Mouse (Mus musculus) G1E (cell line): ENCODE data around the gene Prr23a2. TPM values are rescaled to one million over a fixed set of nuclear protein-coding genes. Genes with fewer than 3 reads are reported as not detected.
"Not testable (repeated sequence)": the region's sequence is repeated elsewhere in the genome, so short reads cannot be mapped to it uniquely, and the experiment has no call there.

ENCODE experiments used
- ATAC-seq: 2 replicates; pipeline ENCODE4 v1.8.0; 2016; ENCODE audit warnings: mild to moderate bottlenecking; ENCODE audit not compliant: insufficient number of reproducible peaks, poor library complexity, low FRiP score, severe bottlenecking; ENCODE audit errors: extremely low read depth
- DNase-seq: peaks from one replicate; pipeline ENCODE4 v3.0.0; 2012; ENCODE audit warnings: low spot score
- H3K27me3 ChIP-seq: 2 replicates; pipeline ENCODE4 v1.6.1; 2012; ENCODE audit warnings: mild to moderate bottlenecking, low read length, inconsistent platforms; ENCODE audit not compliant: insufficient read depth
- H3K36me3 ChIP-seq: replicated peaks from 2 replicates; pipeline ENCODE3; 2012; ENCODE audit warnings: mild to moderate bottlenecking, inconsistent platforms
- H3K4me1 ChIP-seq: 2 replicates; pipeline ENCODE4 v1.6.1; 2012; ENCODE audit warnings: low read depth, low read length, inconsistent platforms, mixed read lengths; ENCODE audit not compliant: insufficient read depth
- H3K4me3 ChIP-seq: 2 replicates; pipeline ENCODE4 v1.5.1; 2012; ENCODE audit warnings: low read depth, mild to moderate bottlenecking, inconsistent platforms, low read length, moderate library complexity, mixed read lengths
- H3K9me3 ChIP-seq: replicated peaks from 2 replicates; pipeline ENCODE4 v1.6.1; 2012; ENCODE audit warnings: inconsistent platforms
- CTCF ChIP-seq: IDR thresholded peaks from 2 replicates; pipeline ENCODE4 v1.5.1; 2012; ENCODE audit warnings: low read depth, low read length, inconsistent platforms, mixed read lengths
- GATA1 ChIP-seq: IDR thresholded peaks from 2 replicates; pipeline ENCODE4 v1.6.1; 2012; ENCODE audit warnings: borderline replicate concordance, low read length, inconsistent platforms, mixed read lengths
- GATA2 ChIP-seq: IDR thresholded peaks from 2 replicates; pipeline ENCODE4 v1.6.1; 2012; ENCODE audit warnings: low read depth, low read length, inconsistent platforms, borderline replicate concordance
- POLR2AphosphoS5 ChIP-seq: IDR thresholded peaks from 2 replicates; pipeline ENCODE4 v1.6.1; 2012; ENCODE audit warnings: low read depth, low read length, inconsistent platforms; ENCODE audit not compliant: insufficient replicate concordance
- TAL1 ChIP-seq: conservative IDR thresholded peaks from 2 replicates; pipeline ENCODE4 v1.6.1; 2012; ENCODE audit warnings: low read depth, low read length, inconsistent platforms, mixed read lengths
- polyA plus RNA-seq: library from polyadenylated mRNA; stranded (reverse); fragments of >175 nt; gene quantifications from 2 replicates; pipeline ENCODE4 v1.2.3, GENCODE M21; 2012
- total RNA-seq, 2 experiments: library from RNA; stranded (forward) in 1 of 2; stranded (reverse) in 1 of 2; fragments of 200-1000 nt in 1 of 2; fragments of >200 nt in 1 of 2; fragmentation: Nextera tagmentation in 1 of 2; gene quantifications; 2 replicates each; pipeline ENCODE4 v1.2.3; 2014 to 2017

The Prr23a2 gene
- total RNA-seq (2014; fragmentation: Nextera tagmentation): not detected in 2 replicates
- total RNA-seq (2017): not detected in 2 replicates
- polyA plus RNA-seq: 0.08 TPM in 1 of 2 replicates, not detected in the other

- Histone ChIP-seq H3K27me3 (no peaks in the 10 kb centered on the region), H3K36me3 (no peaks in the 10 kb centered on the region), H3K4me3 (no peak within 1 kb of the TSS), H3K4me1 (no peaks in the 10 kb centered on the region), H3K9me3 (peaks cover 7% of the 10 kb centered on the region)
- DNase-seq (no peak), ATAC-seq (no peak)
- TF ChIP-seq GATA1 (no peak), POLR2AphosphoS5 (no peak), TAL1 (no peak), CTCF (no peak), GATA2 (no peak)
Measured at GRCm38 (mm10) chr9:98856210-98856609, at the start of gene Prr23a2. Gene Prr23a2, plus strand, starts transcription at chr9:98856494.

DNA sequence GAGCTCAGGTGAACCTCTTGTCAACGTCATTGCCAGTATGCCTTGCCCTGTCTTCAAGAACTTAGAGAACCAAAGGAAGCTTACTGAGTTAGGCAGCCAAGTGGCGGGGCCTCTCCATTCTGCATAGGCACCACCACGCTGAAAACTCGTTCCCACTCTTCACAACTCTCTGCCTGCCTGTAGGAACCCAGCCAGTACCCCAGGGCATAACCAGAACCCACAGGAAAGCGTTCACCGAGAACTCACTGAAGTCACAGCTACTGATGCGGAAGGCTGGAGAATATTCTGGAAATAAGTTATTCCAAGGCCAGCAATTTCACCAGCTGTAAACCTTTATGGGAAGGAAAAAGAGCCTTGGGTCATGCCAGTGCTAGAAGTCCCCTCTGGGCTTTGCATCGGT lies 48.7 kb upstream of the Prr23a2 start:
- H3K4me3 ChIP-seq: no peak overlapping the region
- H3K27me3 ChIP-seq: no peaks in the 10 kb centered on the region
- H3K36me3 ChIP-seq: no peaks in the 10 kb centered on the region
- ATAC-seq (no peak), DNase-seq (no peak)
- no peaks in the 10 kb centered on the region for H3K4me1 ChIP-seq
- TF ChIP-seq POLR2AphosphoS5: no peak
- no peak for TF ChIP-seq GATA2
- TF ChIP-seq TAL1: no peak
- TF ChIP-seq GATA1: no peak
- TF ChIP-seq CTCF: no peak
- H3K9me3 ChIP-seq: peaks cover 69% of the 10 kb centered on the region

- not testable (repeated sequence) for ATAC-seq, DNase-seq
Measured at GRCm38 (mm10) chr9:98809526-98809925, 46.8 kb upstream of the Prr23a2 start.

DNA sequence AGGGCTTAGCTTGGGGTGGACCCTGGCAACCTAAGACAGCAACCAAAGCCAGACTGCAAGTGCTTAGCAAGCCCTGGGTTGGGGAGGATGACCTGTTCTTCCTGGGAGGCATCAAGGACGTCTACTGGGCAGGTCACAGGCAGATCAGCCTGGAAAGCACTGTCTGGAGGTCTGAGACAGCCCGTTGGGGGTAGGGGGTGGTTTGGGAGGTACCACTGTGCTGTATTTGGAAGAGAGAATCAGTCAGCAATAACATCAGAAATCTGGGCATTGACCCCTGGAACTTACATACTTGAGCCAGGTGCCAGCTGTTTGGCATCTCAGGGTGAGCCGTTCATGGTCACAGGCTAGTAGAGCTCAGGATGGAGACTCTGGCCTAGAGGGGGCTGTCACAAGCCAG lies 40.2 kb upstream of the Prr23a2 start:
- Histone ChIP-seq H3K27me3 (no peaks in the 10 kb centered on the region; the same call in 1 of the 2 replicates), H3K36me3 (no peaks in the 10 kb centered on the region), H3K9me3 (peaks cover 55% of the 10 kb centered on the region), H3K4me3 (no peak overlapping the region), H3K4me1 (no peaks in the 10 kb centered on the region)
- DNase-seq (no peak), ATAC-seq (no peak)
- TF ChIP-seq POLR2AphosphoS5: no peak
- no peak for TF ChIP-seq GATA1
- no peak for TF ChIP-seq GATA2
- no peak for TF ChIP-seq CTCF
- TF ChIP-seq TAL1: no peak

More at GRCm38 (mm10) chr9:98809526-98809925, 46.8 kb upstream of the Prr23a2 start:
- H3K4me1 ChIP-seq, H3K36me3 ChIP-seq, H3K27me3 ChIP-seq, H3K4me3 ChIP-seq: not testable (repeated sequence)
- peaks cover 58% of the 10 kb centered on the region for H3K9me3 ChIP-seq

DNA sequence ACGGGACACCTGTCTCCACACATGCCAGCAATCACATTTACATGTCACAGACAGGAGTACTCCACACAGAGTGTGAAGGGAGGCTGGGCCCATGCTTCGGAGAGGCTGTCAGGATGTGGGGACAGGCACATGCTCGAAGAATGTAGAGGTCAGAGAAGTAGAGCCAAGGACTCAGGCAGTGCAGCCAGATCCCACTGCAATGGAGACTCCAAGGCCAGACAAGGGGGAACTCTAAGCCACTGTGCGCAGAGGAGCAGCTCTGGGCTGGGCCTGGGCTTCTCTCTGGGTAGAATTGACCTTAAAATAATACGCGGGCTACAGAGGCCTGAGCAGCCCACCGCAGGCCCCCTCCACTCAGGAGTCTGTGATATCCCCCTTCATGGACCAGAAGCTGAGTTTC lies 38.7 kb upstream of the Prr23a2 start:
- DNase-seq (no peak), ATAC-seq (no peak)
- H3K27me3 ChIP-seq: no peaks in the 10 kb centered on the region; the same call in 1 of the 2 replicates
- TF ChIP-seq CTCF (no peak), GATA2 (no peak), GATA1 (no peak), TAL1 (no peak), POLR2AphosphoS5 (no peak)
- H3K4me1 ChIP-seq: no peaks in the 10 kb centered on the region
- no peak overlapping the region for H3K4me3 ChIP-seq
- H3K36me3 ChIP-seq: no peaks in the 10 kb centered on the region
- H3K9me3 ChIP-seq: peaks cover 48% of the 10 kb centered on the region

GRCm38 (mm10) chr9:98818971-98819370 lies 37.3 kb upstream of the Prr23a2 start:
- no peak overlapping the region for H3K4me3 ChIP-seq
- DNase-seq (no peak), ATAC-seq (no peak)
- no peaks in the 10 kb centered on the region; the same call in 1 of the 2 replicates for H3K27me3 ChIP-seq
- H3K9me3 ChIP-seq: peaks cover 48% of the 10 kb centered on the region
- H3K4me1 ChIP-seq: no peaks in the 10 kb centered on the region
- TF ChIP-seq GATA1: no peak
- no peak for TF ChIP-seq GATA2
- H3K36me3 ChIP-seq: no peaks in the 10 kb centered on the region

DNA sequence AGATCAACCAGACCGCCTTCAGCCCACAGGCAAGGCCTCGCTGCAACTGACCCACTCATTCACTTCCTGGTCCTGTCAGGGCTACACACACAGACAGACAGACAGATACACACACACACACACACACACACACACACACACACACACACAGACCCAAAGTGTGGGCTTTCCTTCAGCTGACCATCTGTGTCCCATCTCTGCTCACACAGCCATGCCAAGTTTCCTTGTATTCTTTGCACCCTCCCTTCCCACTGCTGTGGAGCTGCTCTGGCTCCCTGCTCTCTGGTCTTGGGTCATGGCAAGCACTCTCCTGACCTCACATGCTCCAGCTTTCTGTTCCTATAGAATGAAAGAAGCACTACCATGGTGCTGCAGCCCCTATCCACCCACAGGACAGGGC lies 36.8 kb upstream of the Prr23a2 start:
- Histone ChIP-seq H3K4me3 (no peak overlapping the region), H3K36me3 (no peaks in the 10 kb centered on the region), H3K9me3 (peaks cover 48% of the 10 kb centered on the region), H3K27me3 (no peaks in the 10 kb centered on the region; the same call in 1 of the 2 replicates), H3K4me1 (no peaks in the 10 kb centered on the region)
- no peak for ATAC-seq
- TF ChIP-seq TAL1 (no peak), CTCF (no peak), GATA1 (no peak), GATA2 (no peak), POLR2AphosphoS5 (no peak)
- no peak for DNase-seq
